Mouse (Mus musculus) v-Abl transformed pro-B cells (cell line): Measurements from ENCODE around the gene Cpm.

Source experiments
- in situ Hi-C, 2 experiments: fragments of 400-800 bp; cut with MboI; formaldehyde crosslinking; loops; one replicate each; pipeline ENCODE4 v1.15.1; 2025; ENCODE audit not compliant: unreplicated experiment in 2 of 2

The Cpm gene

DNA sequence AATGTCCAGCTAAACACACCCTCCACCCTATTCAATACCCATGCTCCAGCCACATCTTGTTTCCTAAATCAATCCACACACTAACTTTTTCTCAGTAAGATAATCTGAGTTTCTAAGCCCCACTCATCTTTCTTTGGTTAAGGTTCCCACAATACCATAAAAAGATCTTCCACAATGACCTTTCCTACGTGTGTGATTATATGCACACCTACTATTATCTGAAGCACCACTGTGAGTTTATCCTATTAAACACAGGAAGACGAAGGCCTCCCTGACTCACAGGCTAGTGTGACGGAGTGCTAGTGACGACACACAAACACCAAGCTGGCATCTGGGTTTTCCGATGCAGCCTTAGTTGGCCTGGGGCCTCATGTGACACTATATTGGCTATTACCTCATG lies 63.7 kb downstream of the Cpm start:
- in situ Hi-C loops = loop anchor here in 1 of 2 experiments (10.0 kb wide), 1 partner anchor 418 kb away; no protein-coding TSS in a partner anchor

- in situ Hi-C loops = loop anchor here in 1 of 2 experiments (10.0 kb wide), 1 partner anchor 420 kb away; no protein-coding TSS in a partner anchor
Observed at GRCm38 (mm10) chr10:117694255-117694953, 65.1 kb downstream of the Cpm start.

DNA sequence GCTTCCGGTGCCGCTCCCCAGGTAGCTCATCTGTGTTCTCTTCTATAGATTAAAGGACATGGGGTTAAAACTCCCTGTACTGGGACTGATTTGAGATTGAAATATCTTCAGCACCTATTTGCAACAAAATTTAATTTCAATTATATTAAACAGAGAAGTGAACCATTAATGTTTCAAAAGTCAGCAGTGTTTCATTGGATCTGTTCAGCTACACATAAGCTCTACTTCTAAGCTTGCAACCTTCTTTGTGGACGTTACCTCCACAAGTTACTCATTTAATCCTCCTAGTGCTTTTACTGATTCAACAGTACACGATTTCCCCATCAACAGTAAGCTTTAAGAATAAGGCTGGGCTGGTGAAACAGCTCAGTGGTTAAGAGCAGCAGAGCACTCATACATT lies 65.7 kb downstream of the Cpm start:
- in situ Hi-C loops = loop anchor here in 1 of 2 experiments (10.0 kb wide), 1 partner anchor 420 kb away; no protein-coding TSS in a partner anchor

GRCm38 (mm10) chr10:117695605-117696004 lies 66.3 kb downstream of the Cpm start:
- in situ Hi-C loops = loop anchor here in 1 of 2 experiments (10.0 kb wide), 1 partner anchor 421 kb away; no protein-coding TSS in a partner anchor

DNA sequence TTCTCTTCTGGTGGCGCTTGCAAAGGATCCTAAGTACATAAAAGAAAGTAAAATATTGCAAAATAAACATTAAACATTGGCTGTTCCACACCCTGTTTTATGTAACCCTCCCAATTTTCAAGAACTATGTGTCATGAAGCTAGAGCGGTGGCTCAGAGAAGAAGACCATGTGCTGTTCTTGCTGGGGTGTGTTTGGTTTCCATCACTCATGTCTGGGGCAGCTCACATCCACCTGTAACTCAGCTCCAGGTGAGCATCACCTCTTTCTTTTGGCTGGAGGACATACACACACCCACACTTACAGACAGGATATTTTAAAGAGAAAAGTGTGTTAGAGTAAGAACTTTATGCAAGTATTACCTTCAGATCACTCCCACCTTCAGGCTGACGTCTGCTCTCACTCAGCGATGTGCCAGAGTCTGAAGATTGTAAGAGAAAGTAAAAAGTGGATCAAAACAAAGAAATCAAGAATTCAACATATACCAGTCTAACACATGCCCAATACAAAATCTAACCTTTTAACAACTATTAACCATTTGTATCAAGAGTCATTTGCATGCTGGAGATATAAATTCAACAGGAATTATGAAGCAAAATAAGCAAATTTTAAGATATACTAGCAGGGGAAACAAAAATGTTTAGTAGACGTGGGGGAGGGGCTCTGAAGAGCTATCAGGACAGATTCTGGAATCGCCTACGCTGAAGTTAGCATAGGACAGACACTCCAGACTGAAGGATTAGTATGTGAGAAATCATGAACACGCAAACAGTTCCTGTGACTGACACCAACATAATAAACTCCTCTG lies 66.9 kb downstream of the Cpm start:
- in situ Hi-C loops = loop anchor here in 1 of 2 experiments (10.0 kb wide), 1 partner anchor 421 kb away; no protein-coding TSS in a partner anchor

- in situ Hi-C loops = loop anchor here in 1 of 2 experiments (10.0 kb wide), 1 partner anchor 422 kb away; no protein-coding TSS in a partner anchor
Observed at GRCm38 (mm10) chr10:117696827-117697560, 67.7 kb downstream of the Cpm start.

GRCm38 (mm10) chr10:117697561-117698115 lies 68.3 kb downstream of the Cpm start:
- in situ Hi-C loops = loop anchor here in 1 of 2 experiments (10.0 kb wide), 1 partner anchor 423 kb away; no protein-coding TSS in a partner anchor

DNA sequence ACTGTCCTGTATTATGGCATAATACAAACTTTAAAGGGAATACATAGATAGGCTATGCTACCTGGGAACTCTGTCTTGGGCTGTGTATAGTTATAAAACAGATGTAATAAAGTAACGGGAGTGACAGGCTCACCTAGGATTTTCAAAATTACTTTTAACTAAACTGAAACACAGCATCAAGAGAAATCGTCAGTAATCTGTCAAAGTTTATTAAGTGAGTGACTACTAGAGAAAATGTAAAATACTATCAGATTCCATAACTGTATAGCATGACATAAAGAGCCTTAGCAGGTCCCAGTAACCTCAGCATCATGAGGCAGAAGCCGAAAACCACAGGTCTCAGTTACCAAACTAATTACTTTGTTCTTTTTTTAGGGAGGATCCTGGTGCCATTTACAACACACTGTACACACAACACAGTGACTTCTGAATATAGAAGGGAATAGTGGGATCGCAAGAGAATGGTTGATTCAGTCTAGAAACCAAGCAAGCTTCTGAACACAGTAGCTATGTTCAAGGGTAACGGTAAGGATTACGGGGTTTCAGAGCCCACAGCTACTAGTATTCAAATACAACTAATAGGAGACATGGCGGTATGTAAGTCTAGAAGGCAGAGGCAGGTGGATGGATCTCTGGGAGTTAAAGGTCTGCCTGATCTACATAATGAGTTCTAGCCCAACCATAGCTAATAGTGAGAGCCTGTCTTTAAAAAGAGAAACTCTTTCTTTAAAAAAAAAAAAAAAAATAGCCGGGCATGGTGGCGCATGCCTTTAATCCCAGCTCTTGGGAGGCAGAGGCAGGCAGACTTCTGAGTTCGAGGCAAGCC lies 69.2 kb downstream of the Cpm start:
- in situ Hi-C loops = loop anchor here in 1 of 2 experiments (10.0 kb wide), 1 partner anchor 424 kb away; no protein-coding TSS in a partner anchor

DNA sequence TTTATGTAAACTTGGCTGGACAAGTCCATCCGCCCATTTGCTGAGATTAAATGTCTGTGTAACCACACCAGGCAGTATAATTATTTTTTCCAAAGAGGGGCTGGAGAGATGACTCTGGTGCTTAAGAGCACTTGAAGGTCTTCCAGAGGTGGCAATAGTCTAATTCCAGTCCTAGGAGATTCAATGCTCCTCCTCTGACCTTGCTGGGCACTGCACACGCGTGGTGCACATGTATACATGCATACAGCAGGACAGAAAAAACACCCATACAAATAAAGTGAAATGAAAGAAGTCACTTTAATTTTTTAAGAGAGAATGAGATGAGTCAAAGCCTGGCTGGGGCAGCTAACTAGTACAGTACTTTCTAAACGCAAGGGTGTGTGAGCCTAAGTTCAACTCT lies 70.6 kb downstream of the Cpm start:
- in situ Hi-C loops = loop anchor here (10.0 to 25.0 kb wide), 4 partner anchors 425 to 1512 kb away; partner anchors contain the start of gene Cct2 (in 1 of the 2)

DNA sequence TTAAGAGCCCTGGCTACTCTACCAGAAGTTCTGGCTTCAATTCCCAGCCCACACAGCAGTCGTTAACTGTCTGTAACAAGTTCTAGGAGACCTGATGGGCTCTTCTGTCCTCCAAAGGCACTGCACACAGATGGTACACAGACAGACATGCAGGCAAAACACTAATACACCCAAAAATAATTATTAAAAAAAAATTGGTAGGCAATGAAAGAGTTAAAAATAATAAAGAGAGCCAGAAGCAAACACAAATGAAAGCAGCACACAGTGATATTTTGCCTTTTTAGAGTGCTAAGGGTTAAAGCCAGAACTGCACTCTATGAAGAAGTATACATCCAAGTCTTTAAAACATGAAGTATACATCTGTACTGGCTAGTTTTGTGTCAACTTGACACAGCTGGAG lies 71.2 kb downstream of the Cpm start:
- in situ Hi-C loops = loop anchor here (25.0 kb wide), 3 partner anchors 638 to 1512 kb away; partner anchors contain the start of gene Cct2 (in 1 of the 2)

DNA sequence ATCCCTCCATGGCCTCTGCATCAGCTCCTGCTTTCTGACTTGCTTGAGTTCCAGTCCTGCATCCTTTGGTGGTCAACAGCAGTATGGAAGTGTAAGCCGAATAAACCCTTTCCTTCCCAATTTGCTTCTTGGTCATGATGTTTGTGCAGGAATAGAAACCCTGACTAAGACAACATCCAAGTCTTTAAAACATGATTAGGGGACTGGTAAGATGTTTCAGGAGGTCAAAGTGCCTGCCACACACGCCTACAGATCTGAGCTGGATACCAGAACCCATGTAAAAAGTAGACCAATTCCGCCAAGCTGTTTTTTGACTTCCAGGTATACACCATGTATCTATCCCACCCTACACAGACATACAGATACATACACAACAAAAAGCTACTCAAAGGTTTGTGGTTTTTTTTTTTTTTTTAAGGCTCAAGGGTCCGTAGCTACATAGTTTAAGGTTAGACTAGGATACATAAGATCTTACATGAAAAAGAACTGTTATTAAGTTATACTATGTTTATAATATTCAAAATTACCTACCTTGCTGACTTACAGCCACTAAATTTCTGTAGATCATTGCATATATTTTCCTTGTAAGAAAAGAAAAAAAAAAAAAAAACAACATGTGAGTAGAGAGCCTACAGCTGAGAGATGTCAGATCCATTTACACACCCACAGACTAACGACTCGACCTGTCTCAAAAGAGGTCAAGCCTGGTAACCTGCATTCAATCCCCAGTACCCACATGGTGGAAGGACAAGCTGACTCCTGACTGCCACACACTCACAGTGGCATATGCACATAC lies 71.9 kb downstream of the Cpm start:
- in situ Hi-C loops = loop anchor here (25.0 kb wide), 3 partner anchors 639 to 1511 kb away; partner anchors contain the start of gene Cct2 (in 1 of the 2)

DNA sequence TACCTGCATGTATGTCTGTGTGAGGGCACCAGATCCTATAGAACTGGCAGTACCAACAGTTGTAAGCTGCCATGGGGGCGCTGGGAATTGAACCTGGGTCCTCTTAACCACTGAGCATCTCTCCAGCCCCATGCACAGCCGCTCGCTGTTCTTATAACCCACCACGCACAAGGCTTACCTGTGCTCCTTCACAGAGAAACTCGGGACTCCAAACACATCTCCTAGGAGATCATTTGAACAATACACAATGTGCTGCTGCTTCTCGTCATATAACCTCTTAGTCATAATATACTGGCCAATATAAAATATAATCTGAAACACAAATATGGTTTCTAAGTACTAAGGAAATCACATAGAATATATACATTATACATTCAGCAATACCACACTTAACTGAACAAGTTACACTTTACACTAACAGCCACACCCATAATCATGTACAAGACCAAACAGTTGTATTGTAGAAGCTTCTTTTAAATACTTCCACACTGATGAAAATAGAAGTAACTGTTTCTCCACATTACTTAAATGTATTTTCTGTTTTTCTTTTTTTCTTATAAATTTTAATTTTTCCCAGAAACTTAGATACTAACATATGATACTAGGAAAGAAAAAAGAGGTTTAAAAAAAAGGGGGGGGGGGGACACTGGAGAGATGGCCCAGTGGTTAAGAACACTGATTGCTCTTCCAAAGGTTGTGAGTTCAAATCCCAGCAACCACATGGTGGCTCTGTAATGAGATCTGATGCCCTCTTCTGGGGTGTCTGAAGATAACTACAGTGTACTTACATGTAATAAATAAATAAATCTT lies 72.9 kb downstream of the Cpm start:
- in situ Hi-C loops = loop anchor here (25.0 kb wide), 3 partner anchors 640 to 1510 kb away; partner anchors contain the start of gene Cct2 (in 1 of the 2)

GRCm38 (mm10) chr10:117703506-117703905 lies 74.2 kb downstream of the Cpm start:
- in situ Hi-C loops = loop anchor here (25.0 kb wide), 3 partner anchors 641 to 1509 kb away; partner anchors contain the start of gene Cct2 (in 1 of the 2)

GRCm38 (mm10) chr10:117704314-117704963 lies 75.1 kb downstream of the Cpm start:
- in situ Hi-C loops = loop anchor here (25.0 kb wide), 3 partner anchors 642 to 1508 kb away; partner anchors contain the start of gene Cct2 (in 1 of the 2)

GRCm38 (mm10) chr10:117704964-117705335 lies 75.7 kb downstream of the Cpm start:
- in situ Hi-C loops = loop anchor here (25.0 kb wide), 3 partner anchors 643 to 1507 kb away; partner anchors contain the start of gene Cct2 (in 1 of the 2)

GRCm38 (mm10) chr10:117705806-117706205 lies 76.5 kb downstream of the Cpm start:
- in situ Hi-C loops = loop anchor here (25.0 kb wide), 3 partner anchors 644 to 1506 kb away; partner anchors contain the start of gene Cct2 (in 1 of the 2)
